Mouse (Mus musculus): ENCODE measurements around the gene Slc7a14. TPM values are rescaled to one million over a fixed set of nuclear protein-coding genes. Genes with fewer than 3 reads are reported as not detected.

Slc7a14 gene
- total RNA-seq (2012; rRNA removed) (under 0.01 and 0.03 TPM in 2 replicates), polyA plus RNA-seq (2012; ENCODE audit: insufficient read depth in 1 of 2, insufficient read length in 2 of 2, low read depth in 1 of 2, low replicate concordance in 2 of 2, missing spikeins in 1 of 2) (under 1 TPM in 1 of 2 experiments, not detected in 1; 0.01 TPM)

GRCm38 (mm10) chr3:31309934-31310787, at the start of gene Slc7a14:
TSS of gene Slc7a14 (minus strand) at chr3:31310378.
- Histone ChIP-seq H3K27ac (ENCODE audit: control insufficient read depth, low read depth, low read length) (no peak within 1 kb of the TSS), H3K36me3 (ENCODE audit: control insufficient read depth in 1 of 2, insufficient read depth in 2 of 2, low read length in 2 of 2) (no peaks in the 10 kb centered on the region), H3K4me1 (ENCODE audit: control insufficient read depth in 1 of 2, insufficient read depth in 2 of 2, low read length in 2 of 2) (no peaks in the 10 kb centered on the region), H3K27me3 (ENCODE audit: control insufficient read depth in 1 of 2, insufficient read depth in 2 of 2, low read length in 2 of 2) (no peaks in the 10 kb centered on the region), H3K4me3 (ENCODE audit: control insufficient read depth in 1 of 2, insufficient read depth in 1 of 2, low read depth in 2 of 2, low read length in 2 of 2) (no peak within 1 kb of the TSS), H3K9ac (ENCODE audit: control insufficient read depth, low read depth, low read length, poor library complexity, severe bottlenecking) (no peak within 1 kb of the TSS), H3K9me3 (replicated peaks; ENCODE audit: insufficient read depth, low read length) (no peaks in the 10 kb centered on the region), H3K79me2 (ENCODE audit: control insufficient read depth, insufficient read depth, low read length, poor library complexity) (no peaks in the 10 kb centered on the region)
- no peak for DNase-seq (ENCODE audit: low read depth, low spot score)
- TF ChIP-seq GATA1 (IDR thresholded peaks at IDR 0.05; ENCODE audit: low read depth, low read length) (no peak), ZC3H11A (IDR thresholded peaks at IDR 0.05; ENCODE audit: low read depth, low read length) (no peak), POLR2AphosphoS5 (IDR thresholded peaks at IDR 0.05; ENCODE audit: borderline replicate concordance, low read depth, low read length) (no peak), RAD21 (IDR thresholded peaks at IDR 0.05; ENCODE audit: low read depth, low read length) (no peak), UBTF (IDR thresholded peaks at IDR 0.05; ENCODE audit: borderline replicate concordance, insufficient read depth, low read depth, low read length) (no peak), POLR2AphosphoS2 (IDR thresholded peaks at IDR 0.05; ENCODE audit: low read length) (no peak), CHD1 (IDR thresholded peaks at IDR 0.05; ENCODE audit: low read depth, low read length) (no peak)

GRCm38 (mm10) chr3:31346540-31346939, 36.4 kb upstream of the Slc7a14 start:
- Histone ChIP-seq H3K79me2 (ENCODE audit: control insufficient read depth, insufficient read depth, low read length, poor library complexity) (no peaks in the 10 kb centered on the region), H3K9me3 (replicated peaks; ENCODE audit: insufficient read depth, low read length) (no peaks in the 10 kb centered on the region), H3K9ac (ENCODE audit: control insufficient read depth, low read depth, low read length, poor library complexity, severe bottlenecking) (no peak overlapping the region), H3K4me3 (ENCODE audit: control insufficient read depth in 1 of 2, insufficient read depth in 1 of 2, low read depth in 2 of 2, low read length in 2 of 2) (no peak overlapping the region), H3K4me1 (ENCODE audit: control insufficient read depth in 1 of 2, insufficient read depth in 2 of 2, low read length in 2 of 2) (no peaks in the 10 kb centered on the region), H3K27me3 (ENCODE audit: control insufficient read depth in 1 of 2, insufficient read depth in 2 of 2, low read length in 2 of 2) (no peaks in the 10 kb centered on the region), H3K27ac (ENCODE audit: control insufficient read depth, low read depth, low read length) (no peak overlapping the region), H3K36me3 (ENCODE audit: control insufficient read depth in 1 of 2, insufficient read depth in 2 of 2, low read length in 2 of 2) (no peaks in the 10 kb centered on the region)
- no peak for DNase-seq (ENCODE audit: low read depth, low spot score)
- TF ChIP-seq USF2 (IDR thresholded peaks at IDR 0.05; ENCODE audit: borderline replicate concordance in 1 of 2, insufficient read depth in 1 of 2, low read depth in 1 of 2, low read length in 2 of 2) (no peak), GATA1 (IDR thresholded peaks at IDR 0.05; ENCODE audit: low read depth, low read length) (no peak), ZNF384 (IDR thresholded peaks at IDR 0.05; ENCODE audit: low read depth, low read length) (no peak)

- no peaks in the 10 kb centered on the region for H3K9me3 ChIP-seq (replicated peaks; ENCODE audit: insufficient read depth, low read length)
- no peak for TF ChIP-seq MAX (IDR thresholded peaks at IDR 0.05; ENCODE audit: low read length)
- no peak for TF ChIP-seq POLR2A (IDR thresholded peaks at IDR 0.05; ENCODE audit: control insufficient read depth in 1 of 2, insufficient read depth in 1 of 2, low read depth in 1 of 2, low read length in 2 of 2, poor library complexity in 1 of 2)
- TF ChIP-seq ZC3H11A (IDR thresholded peaks at IDR 0.05; ENCODE audit: low read depth, low read length) = no peak
- no peak for TF ChIP-seq TCF12 (IDR thresholded peaks at IDR 0.05; ENCODE audit: low read depth, low read length)
- TF ChIP-seq MEF2A (IDR thresholded peaks at IDR 0.05; ENCODE audit: extremely low read depth, insufficient replicate concordance, low read depth, low read length, poor library complexity, severe bottlenecking) = no peak
- no peak for TF ChIP-seq MYB (IDR thresholded peaks at IDR 0.05; ENCODE audit: low read depth, low read length)
- TF ChIP-seq BHLHE40 (IDR thresholded peaks at IDR 0.05; ENCODE audit: borderline replicate concordance, low read depth, low read length) = no peak
- no peak for TF ChIP-seq RAD21 (IDR thresholded peaks at IDR 0.05; ENCODE audit: low read depth, low read length)
- no peak for TF ChIP-seq CHD2 (IDR thresholded peaks at IDR 0.05; ENCODE audit: low read length)
- TF ChIP-seq KAT2A (conservative IDR thresholded peaks at IDR 0.05; ENCODE audit: low read depth, low read length) = no peak
- TF ChIP-seq TAL1 (IDR thresholded peaks at IDR 0.05; ENCODE audit: low read length) = no peak
- TF ChIP-seq HCFC1 (IDR thresholded peaks at IDR 0.05; ENCODE audit: low read depth, low read length) = no peak
- TF ChIP-seq TBP (IDR thresholded peaks at IDR 0.05; ENCODE audit: low read depth, low read length) = no peak
These were observed 35.6 kb upstream of the Slc7a14 start for GRCm38 (mm10) chr3:31345766-31346165.

More at GRCm38 (mm10) chr3:31345766-31346165, 35.6 kb upstream of the Slc7a14 start:
- Histone ChIP-seq H3K27me3 (ENCODE audit: control insufficient read depth in 1 of 2, insufficient read depth in 2 of 2, low read length in 2 of 2) (no peaks in the 10 kb centered on the region), H3K4me1 (ENCODE audit: control insufficient read depth in 1 of 2, insufficient read depth in 2 of 2, low read length in 2 of 2) (no peaks in the 10 kb centered on the region), H3K9ac (ENCODE audit: control insufficient read depth, low read depth, low read length, poor library complexity, severe bottlenecking) (no peak overlapping the region), H3K4me3 (ENCODE audit: control insufficient read depth in 1 of 2, insufficient read depth in 1 of 2, low read depth in 2 of 2, low read length in 2 of 2) (no peak overlapping the region), H3K36me3 (ENCODE audit: control insufficient read depth in 1 of 2, insufficient read depth in 2 of 2, low read length in 2 of 2) (no peaks in the 10 kb centered on the region), H3K27ac (ENCODE audit: control insufficient read depth, low read depth, low read length) (no peak overlapping the region), H3K79me2 (ENCODE audit: control insufficient read depth, insufficient read depth, low read length, poor library complexity) (no peaks in the 10 kb centered on the region)
- DNase-seq (ENCODE audit: low read depth, low spot score) = no peak
